Mouse (Mus musculus) MEL (cell line): ENCODE measurements around the gene Gm47289. TPM values are rescaled to one million over a fixed set of nuclear protein-coding genes. Genes with fewer than 3 reads are reported as not detected.

Experiments
- DNase-seq: peaks from one replicate; pipeline ENCODE4 v3.0.0; 2011; ENCODE audit warnings: low read depth, low spot score
- H3K27ac ChIP-seq: 2 replicates; pipeline ENCODE4 v1.5.1; 2012; ENCODE audit warnings: low read depth, mild to moderate bottlenecking, control low read depth, low read length, moderate library complexity; ENCODE audit not compliant: control insufficient read depth
- H3K27me3 ChIP-seq, 2 experiments: fragments of 150-350 bp in 1 of 2; sonication (generic) in 1 of 2; 2 replicates each; pipeline ENCODE4 v1.6.1; 2012; ENCODE audit warnings: low read length in 2 of 2, mild to moderate bottlenecking in 2 of 2, improper control_type of control experiment in 1 of 2, moderate library complexity in 1 of 2; ENCODE audit not compliant: insufficient read depth in 2 of 2, control insufficient read depth in 1 of 2
- H3K36me3 ChIP-seq, 2 experiments: 2 replicates each; pipeline ENCODE4 v1.6.1; 2012 to 2014; ENCODE audit warnings: low read length in 2 of 2, improper control_type of control experiment in 1 of 2, inconsistent platforms in 1 of 2, mild to moderate bottlenecking in 1 of 2; ENCODE audit not compliant: insufficient read depth in 2 of 2, control insufficient read depth in 1 of 2
- H3K4me1 ChIP-seq, 2 experiments: fragments of 150-350 bp in 1 of 2; sonication (generic) in 1 of 2; 2 replicates each; pipeline ENCODE4 v1.6.1; 2012; ENCODE audit warnings: low read length in 2 of 2, improper control_type of control experiment in 1 of 2, mild to moderate bottlenecking in 1 of 2; ENCODE audit not compliant: insufficient read depth in 2 of 2, control insufficient read depth in 1 of 2
- H3K4me3 ChIP-seq, 2 experiments: fragments of 150-350 bp in 1 of 2; sonication (generic) in 1 of 2; 2 replicates each; pipeline ENCODE4 v1.5.1; 2012; ENCODE audit warnings: low read depth in 2 of 2, low read length in 2 of 2, mild to moderate bottlenecking in 2 of 2, moderate library complexity in 2 of 2, control low read depth in 1 of 2, improper control_type of control experiment in 1 of 2; ENCODE audit not compliant: control insufficient read depth in 1 of 2, insufficient read depth in 1 of 2
- H3K79me2 ChIP-seq: 2 replicates; pipeline ENCODE4 v1.6.1; 2012; ENCODE audit warnings: mild to moderate bottlenecking, low read length, moderate library complexity; ENCODE audit not compliant: control insufficient read depth, poor library complexity, insufficient read depth
- H3K9ac ChIP-seq: 2 replicates; pipeline ENCODE4 v1.6.1; 2012; ENCODE audit warnings: low read depth, mild to moderate bottlenecking, control low read depth, low read length, moderate library complexity; ENCODE audit not compliant: control insufficient read depth, poor library complexity, severe bottlenecking
- H3K9me3 ChIP-seq: fragments of 150-350 bp; sonication (generic); replicated peaks from 2 replicates; pipeline ENCODE4 v1.6.1; 2012; ENCODE audit warnings: mild to moderate bottlenecking, low read length, improper control_type of control experiment, moderate library complexity; ENCODE audit not compliant: insufficient read depth
- CHD2 ChIP-seq: IDR thresholded peaks from 2 replicates; pipeline ENCODE4 v1.6.1; 2011; ENCODE audit warnings: low read length, improper control_type of control experiment
- ETS1 ChIP-seq: IDR thresholded peaks from 2 replicates; pipeline ENCODE4 v1.6.1; 2012; ENCODE audit warnings: low read depth, mild to moderate bottlenecking, inconsistent platforms, low read length, improper control_type of control experiment, moderate library complexity
- GATA1 ChIP-seq: IDR thresholded peaks from 2 replicates; pipeline ENCODE4 v1.6.1; 2011; ENCODE audit warnings: low read depth, low read length, improper control_type of control experiment
- HCFC1 ChIP-seq: IDR thresholded peaks from 2 replicates; pipeline ENCODE4 v1.6.1; 2012; ENCODE audit warnings: low read depth, mild to moderate bottlenecking, inconsistent platforms, low read length, improper control_type of control experiment, moderate library complexity
- KAT2A ChIP-seq: conservative IDR thresholded peaks from 2 replicates; pipeline ENCODE4 v1.6.1; 2012; ENCODE audit warnings: low read depth, low read length, improper control_type of control experiment, inconsistent platforms
- MAX ChIP-seq: IDR thresholded peaks from 2 replicates; pipeline ENCODE4 v1.6.1; 2011; ENCODE audit warnings: low read length, improper control_type of control experiment
- MAZ ChIP-seq: IDR thresholded peaks from 2 replicates; pipeline ENCODE4 v1.6.1; 2012; ENCODE audit warnings: low read depth, mild to moderate bottlenecking, inconsistent platforms, low read length, improper control_type of control experiment
- MEF2A ChIP-seq: IDR thresholded peaks from 2 replicates; pipeline ENCODE4 v1.6.1; 2014; ENCODE audit warnings: low read depth, mild to moderate bottlenecking, inconsistent platforms, low read length, improper control_type of control experiment; ENCODE audit not compliant: poor library complexity, insufficient replicate concordance, severe bottlenecking; ENCODE audit errors: extremely low read depth
- MXI1 ChIP-seq: IDR thresholded peaks from 2 replicates; pipeline ENCODE4 v1.6.1; 2011; ENCODE audit warnings: mild to moderate bottlenecking, low read depth, low read length, improper control_type of control experiment
- MYB ChIP-seq: IDR thresholded peaks from 2 replicates; pipeline ENCODE4 v1.6.1; 2011; ENCODE audit warnings: mild to moderate bottlenecking, low read depth, low read length, improper control_type of control experiment
- NRF1 ChIP-seq: IDR thresholded peaks from 2 replicates; pipeline ENCODE4 v1.6.1; 2014; ENCODE audit warnings: low read depth, mild to moderate bottlenecking, inconsistent platforms, low read length, improper control_type of control experiment, moderate library complexity; ENCODE audit not compliant: poor library complexity, insufficient read depth, severe bottlenecking
- POLR2A ChIP-seq, 2 experiments: IDR thresholded peaks; 2 replicates each; pipeline ENCODE4 v1.6.1; 2011 to 2012; ENCODE audit warnings: low read length in 2 of 2, mild to moderate bottlenecking in 2 of 2, control low read depth in 1 of 2, improper control_type of control experiment in 1 of 2, low read depth in 1 of 2, moderate library complexity in 1 of 2; ENCODE audit not compliant: control insufficient read depth in 1 of 2, insufficient read depth in 1 of 2, poor library complexity in 1 of 2
- POLR2AphosphoS2 ChIP-seq: IDR thresholded peaks from 2 replicates; pipeline ENCODE4 v1.6.1; 2011; ENCODE audit warnings: low read length, improper control_type of control experiment
- POLR2AphosphoS5 ChIP-seq: IDR thresholded peaks from 2 replicates; pipeline ENCODE4 v1.6.1; 2012; ENCODE audit warnings: low read depth, borderline replicate concordance, mild to moderate bottlenecking, inconsistent platforms, low read length, moderate library complexity, mixed read lengths
- RAD21 ChIP-seq: IDR thresholded peaks from 2 replicates; pipeline ENCODE4 v1.6.1; 2011; ENCODE audit warnings: mild to moderate bottlenecking, low read depth, low read length, improper control_type of control experiment
- SIN3A ChIP-seq: IDR thresholded peaks from 2 replicates; pipeline ENCODE4 v1.6.1; 2012; ENCODE audit warnings: low read length, improper control_type of control experiment, inconsistent platforms
- SMC3 ChIP-seq: IDR thresholded peaks from 2 replicates; pipeline ENCODE4 v1.6.1; 2011; ENCODE audit warnings: low read depth, low read length, improper control_type of control experiment
- TCF12 ChIP-seq: IDR thresholded peaks from 2 replicates; pipeline ENCODE4 v1.6.1; 2014; ENCODE audit warnings: low read depth, mild to moderate bottlenecking, inconsistent platforms, low read length, improper control_type of control experiment, moderate library complexity
- USF2 ChIP-seq, 2 experiments: IDR thresholded peaks; 2 replicates each; pipeline ENCODE4 v1.6.1; 2011 to 2012; ENCODE audit warnings: improper control_type of control experiment in 2 of 2, low read length in 2 of 2, borderline replicate concordance in 1 of 2, inconsistent platforms in 1 of 2, low read depth in 1 of 2, mild to moderate bottlenecking in 1 of 2; ENCODE audit not compliant: insufficient read depth in 1 of 2
- polyA plus RNA-seq, 2 experiments: library from polyadenylated mRNA; stranded (reverse) in 1 of 2; unstranded in 1 of 2; fragments of >175 nt in 1 of 2; fragments of >200 nt in 1 of 2; gene quantifications; 2 replicates each; pipeline versions ENCODE4 v1.2.1 to v1.2.4; 2012; ENCODE audit warnings: low replicate concordance in 2 of 2, low read depth in 1 of 2; ENCODE audit not compliant: insufficient read length in 2 of 2, insufficient read depth in 1 of 2, missing spikeins in 1 of 2
- total RNA-seq: library from RNA; depleted of rRNA; stranded (reverse); fragments of 300-350 nt; gene quantifications from 2 replicates; pipeline ENCODE4 v1.2.3, GENCODE M21; 2012; rRNA removed

Gene Gm47289
- total and polyA plus RNA-seq, 3 experiments: not detected

DNA sequence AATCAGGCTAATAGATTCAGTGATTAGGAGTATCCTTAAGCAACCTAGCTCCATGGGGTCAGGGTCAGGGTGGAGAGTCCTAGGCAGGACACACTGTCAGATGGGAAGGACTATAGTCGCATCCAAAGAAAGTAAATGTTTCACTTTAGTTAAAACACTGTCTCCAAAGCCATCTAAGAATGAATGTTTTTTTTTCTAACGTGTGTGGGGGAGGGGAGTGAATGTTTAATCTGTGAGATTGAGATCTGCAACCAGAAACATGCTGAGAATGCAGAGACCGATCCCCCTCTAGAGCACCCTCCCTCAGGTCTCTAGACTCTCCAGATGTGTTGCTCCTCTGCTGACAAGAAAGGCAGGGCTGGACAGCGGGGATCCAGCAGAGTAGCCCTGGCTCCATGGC, 48.2 kb downstream of the Gm47289 start:
- no peaks in the 10 kb centered on the region for H3K9me3 ChIP-seq

DNA sequence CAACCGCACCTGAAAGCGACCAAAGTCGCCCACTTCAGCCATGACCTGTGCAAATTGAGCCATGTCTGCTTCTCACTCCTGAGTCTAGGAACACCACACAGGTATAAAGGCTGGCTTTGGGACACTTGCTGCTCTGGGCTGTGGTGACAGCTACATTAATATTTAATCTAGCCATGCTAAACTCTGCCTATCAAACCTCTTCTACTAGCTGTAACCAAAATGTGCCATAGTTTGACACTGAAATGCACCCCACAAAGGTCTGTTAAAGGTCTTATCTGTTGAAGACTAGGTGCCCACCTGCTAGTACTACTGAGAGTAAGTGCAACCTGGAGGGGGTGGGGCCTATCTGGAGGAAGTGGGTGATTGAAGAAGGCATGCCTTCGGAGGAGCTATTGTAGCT, 50.0 kb downstream of the Gm47289 start, which contains the start of gene Slc22a13:
TSS of gene Slc22a13 (minus strand) at position 101 of the 400 bp plus-strand sequence.
- H3K9ac ChIP-seq: no peak within 1 kb of the TSS
- no peaks in the 10 kb centered on the region for H3K9me3 ChIP-seq
- H3K27me3 ChIP-seq: no peaks in the 10 kb centered on the region
- TF ChIP-seq POLR2A (IDR thresholded peaks at IDR 0.05; ENCODE audit: control insufficient read depth in 1 of 2, insufficient read depth in 1 of 2, low read depth in 1 of 2, low read length in 2 of 2, poor library complexity in 1 of 2): no peak
- no peak for TF ChIP-seq SMC3
- TF ChIP-seq MYB: no peak
- no peak for TF ChIP-seq RAD21
- no peaks in the 10 kb centered on the region; a peak in 1 of 4 replicates for H3K4me1 ChIP-seq
- H3K27ac ChIP-seq: no peak within 1 kb of the TSS
- no peaks in the 10 kb centered on the region for H3K79me2 ChIP-seq
- H3K4me3 ChIP-seq: no peak within 1 kb of the TSS
- no peak for DNase-seq
- no peaks in the 10 kb centered on the region for H3K36me3 ChIP-seq

More for the DNA sequence above, 48.2 kb downstream of the Gm47289 start:
- Histone ChIP-seq H3K27me3 (no peaks in the 10 kb centered on the region), H3K27ac (no peak overlapping the region), H3K36me3 (peaks cover 0 to 7% of the 10 kb centered on the region in 2 experiments; a peak in 1 of 4 replicates), H3K79me2 (no peaks in the 10 kb centered on the region), H3K4me3 (no peak overlapping the region), H3K4me1 (peaks cover 0 to 7% of the 10 kb centered on the region in 2 experiments; a peak in 3 of 4 replicates), H3K9ac (no peak overlapping the region)
- no peak for TF ChIP-seq MAX
- no peak for TF ChIP-seq MAZ
- TF ChIP-seq TCF12: no peak
- no peak for TF ChIP-seq ETS1
- TF ChIP-seq SMC3: no peak
- no peak for TF ChIP-seq HCFC1
- no peak for TF ChIP-seq MEF2A
- no peak for TF ChIP-seq MXI1
- no peak for TF ChIP-seq POLR2AphosphoS2
- no peak for TF ChIP-seq KAT2A
- TF ChIP-seq SIN3A: no peak
- no peak for TF ChIP-seq NRF1
- TF ChIP-seq GATA1: no peak
- no peak for TF ChIP-seq USF2 (IDR thresholded peaks at IDR 0.05; ENCODE audit: borderline replicate concordance in 1 of 2, insufficient read depth in 1 of 2, low read depth in 1 of 2, low read length in 2 of 2)
- no peak for TF ChIP-seq CHD2
- no peak for TF ChIP-seq POLR2AphosphoS5
- DNase-seq: no peak

Other genes starting within 250 kb of the Gm47289 start
- 15.3 and 15.9 TPM in 2 replicates for gene Ctdspl, start 232.7 kb upstream of the Gm47289 start, total RNA-seq
- 10 to 100 TPM in 1 of 2 experiments, not detected in 1; 20.7 TPM for gene Ctdspl, start 232.7 kb upstream of the Gm47289 start, polyA plus RNA-seq
- 76.2 and 83.3 TPM in 2 replicates for gene Vill, start 106.4 kb upstream of the Gm47289 start, total RNA-seq
- gene Vill, start 106.4 kb upstream of the Gm47289 start, polyA plus RNA-seq: 100 to 1,000 TPM in 1 of 2 experiments, 10 to 100 TPM in 1; 90.9 to 197 TPM
- gene Plcd1, start 65.7 kb upstream of the Gm47289 start, total RNA-seq: not detected in 2 replicates
- under 1 TPM in 1 of 2 experiments, not detected in 1; 0.36 TPM for gene Plcd1, start 65.7 kb upstream of the Gm47289 start, polyA plus RNA-seq
- gene Dlec1, start 56.7 kb upstream of the Gm47289 start, total RNA-seq: not detected in 2 replicates
- under 1 TPM in 1 of 2 experiments, not detected in 1; 0.22 TPM for gene Dlec1, start 56.7 kb upstream of the Gm47289 start, polyA plus RNA-seq
- gene Acaa1b, start 2.1 kb upstream of the Gm47289 start, total RNA-seq: 1.3 and 1.4 TPM in 2 replicates
- gene Acaa1b, start 2.1 kb upstream of the Gm47289 start, polyA plus RNA-seq: 1 to 10 TPM in 1 of 2 experiments, not detected in 1; 1.9 TPM
- gene Slc22a13, start 49.9 kb downstream of the Gm47289 start, total RNA-seq: not detected in 2 replicates
- under 1 TPM in 1 of 2 experiments, not detected in 1; 0.04 TPM for gene Slc22a13, start 49.9 kb downstream of the Gm47289 start, polyA plus RNA-seq
- 25.6 and 27.8 TPM in 2 replicates for gene Oxsr1, start 163.3 kb downstream of the Gm47289 start, total RNA-seq
- 100 to 1,000 TPM in 1 of 2 experiments, 10 to 100 TPM in 1; 37.6 to 304 TPM for gene Oxsr1, start 163.3 kb downstream of the Gm47289 start, polyA plus RNA-seq
- 19.5 and 23.1 TPM in 2 replicates for gene Acaa1a, start 180.5 kb downstream of the Gm47289 start, total RNA-seq
- gene Acaa1a, start 180.5 kb downstream of the Gm47289 start, polyA plus RNA-seq: 10 to 100 TPM in 1 of 2 experiments, not detected in 1; 22.1 TPM
- gene Myd88, start 182.2 kb downstream of the Gm47289 start, total RNA-seq: 17.8 and 20.7 TPM in 2 replicates
- gene Myd88, start 182.2 kb downstream of the Gm47289 start, polyA plus RNA-seq: 10 to 100 TPM in 1 of 2 experiments, not detected in 1; 39.7 TPM
- gene Xylb, start 198.2 kb downstream of the Gm47289 start, total RNA-seq: 3.8 and 4.3 TPM in 2 replicates
- gene Xylb, start 198.2 kb downstream of the Gm47289 start, polyA plus RNA-seq: 10 to 100 TPM in 1 of 2 experiments, not detected in 1; 12.9 TPM
- gene Slc22a14, start 206.4 kb downstream of the Gm47289 start, total RNA-seq: not detected in 2 replicates
- gene Slc22a14, start 206.4 kb downstream of the Gm47289 start, polyA plus RNA-seq: not detected
- 0.81 and 1.7 TPM in 2 replicates for gene Acvr2b, start 243.0 kb downstream of the Gm47289 start, total RNA-seq
- gene Acvr2b, start 243.0 kb downstream of the Gm47289 start, polyA plus RNA-seq: 1 to 10 TPM in 1 of 2 experiments, not detected in 1; 1.9 TPM